Mouse (Mus musculus): ENCODE results near the gene Epb41.
A peak's percentile ranks its signal among the peaks of the same experiment; 100 is the strongest.

The Epb41 gene

DNA sequence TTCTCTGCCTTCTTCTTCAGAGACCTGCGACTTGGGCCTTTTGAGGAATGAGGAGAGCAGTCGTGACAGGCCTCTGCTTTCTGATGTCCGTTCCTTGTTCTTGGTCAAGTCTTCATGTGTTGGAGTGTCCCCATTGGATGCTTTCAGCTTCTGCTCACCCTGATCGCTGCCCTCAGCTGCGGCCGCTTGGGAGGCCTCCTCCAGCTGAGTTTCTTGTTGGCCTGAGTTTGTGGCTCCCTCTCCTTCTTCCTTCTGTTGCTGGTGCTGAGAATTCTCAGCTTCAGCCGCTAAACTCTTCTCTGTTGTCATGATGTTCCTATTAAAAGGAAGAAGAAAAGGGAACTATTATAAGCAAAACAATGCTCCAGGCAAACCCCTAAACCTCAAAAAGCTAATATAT, 68.0 kb downstream of the Epb41 start:
- DNase-seq (ENCODE audit: low spot score) = no peak

DNA sequence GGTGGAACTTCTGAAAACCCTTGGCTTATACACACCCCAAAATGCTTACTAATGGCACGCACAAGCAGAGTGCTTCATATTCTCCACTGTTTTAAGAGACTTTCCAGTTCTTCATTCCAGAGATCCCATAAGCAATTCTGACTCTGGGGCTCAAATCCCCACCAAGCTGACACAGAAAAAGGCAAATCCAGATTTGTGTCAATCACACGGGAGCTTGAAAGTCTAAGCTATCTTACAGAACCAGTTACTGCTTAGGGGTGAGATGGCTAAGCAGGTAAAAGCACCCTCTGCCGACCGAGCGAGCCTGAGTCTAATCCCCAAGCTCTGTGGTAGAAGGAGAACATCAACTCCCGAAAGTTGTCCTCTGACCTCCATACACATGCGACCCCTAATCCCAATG, 76.5 kb downstream of the Epb41 start:
- DNase-seq (ENCODE audit: low spot score) = no peak

DNA sequence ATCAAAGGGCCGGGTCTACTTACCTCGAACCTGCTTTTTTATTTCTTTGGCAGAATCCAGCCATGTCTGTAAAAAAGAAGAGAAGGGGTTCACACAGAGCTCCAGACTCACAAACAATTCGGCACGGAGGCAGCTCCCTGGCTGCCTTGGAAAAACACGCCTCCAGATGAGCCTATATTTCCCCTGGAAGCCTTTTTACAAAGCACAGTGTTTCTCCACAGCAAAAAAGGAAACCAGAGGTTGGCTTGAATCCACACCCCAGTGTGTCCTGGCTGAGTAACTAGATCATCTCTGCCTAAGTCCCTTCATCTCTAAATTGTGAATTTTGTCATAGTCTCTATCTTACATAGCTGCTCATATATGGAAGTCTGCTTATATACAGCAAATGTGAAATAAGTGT, 77.6 kb downstream of the Epb41 start:
- DNase-seq (ENCODE audit: low spot score) = no peak

DNA sequence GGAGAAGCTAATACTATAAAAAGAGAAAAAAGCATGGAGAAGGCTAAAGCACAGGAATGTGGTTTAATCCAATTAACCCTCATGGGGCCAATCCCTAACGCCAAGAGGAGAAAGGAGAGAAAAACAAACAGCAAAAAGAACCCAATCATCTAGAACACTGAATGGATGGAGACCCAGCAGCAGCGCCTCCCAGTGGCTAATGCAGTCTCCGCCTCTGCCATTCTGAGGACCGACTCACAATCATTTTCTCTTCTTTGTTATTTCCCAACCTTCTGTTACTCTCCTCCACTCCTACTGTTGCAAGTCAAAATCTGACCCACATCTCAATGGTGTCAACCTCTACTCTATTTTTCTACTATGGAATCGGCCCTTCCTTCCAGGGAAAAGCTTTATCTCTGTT, 78.1 kb downstream of the Epb41 start:
- DNase-seq (ENCODE audit: low spot score) = no peak

DNA sequence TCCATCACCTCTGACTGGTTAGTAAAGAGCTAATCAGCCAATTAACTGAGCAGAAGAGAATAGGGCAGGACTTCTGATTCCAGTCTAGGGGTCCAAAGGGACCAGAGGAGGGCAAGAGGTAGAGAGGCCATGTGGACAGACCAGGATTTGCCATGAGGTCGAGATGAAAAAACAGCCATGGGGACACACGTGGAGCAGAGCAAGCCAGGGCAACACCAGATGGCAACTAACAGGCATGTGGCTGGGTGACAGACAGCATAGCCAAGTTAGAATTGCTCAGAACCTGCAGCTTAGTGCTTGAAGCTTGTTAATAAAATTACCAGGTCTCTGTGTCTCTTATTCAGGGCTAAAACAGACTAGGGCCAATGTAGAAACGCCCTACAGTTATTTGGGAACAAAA, 81.3 kb downstream of the Epb41 start:
- DNase-seq (ENCODE audit: low spot score) = no peak

DNA sequence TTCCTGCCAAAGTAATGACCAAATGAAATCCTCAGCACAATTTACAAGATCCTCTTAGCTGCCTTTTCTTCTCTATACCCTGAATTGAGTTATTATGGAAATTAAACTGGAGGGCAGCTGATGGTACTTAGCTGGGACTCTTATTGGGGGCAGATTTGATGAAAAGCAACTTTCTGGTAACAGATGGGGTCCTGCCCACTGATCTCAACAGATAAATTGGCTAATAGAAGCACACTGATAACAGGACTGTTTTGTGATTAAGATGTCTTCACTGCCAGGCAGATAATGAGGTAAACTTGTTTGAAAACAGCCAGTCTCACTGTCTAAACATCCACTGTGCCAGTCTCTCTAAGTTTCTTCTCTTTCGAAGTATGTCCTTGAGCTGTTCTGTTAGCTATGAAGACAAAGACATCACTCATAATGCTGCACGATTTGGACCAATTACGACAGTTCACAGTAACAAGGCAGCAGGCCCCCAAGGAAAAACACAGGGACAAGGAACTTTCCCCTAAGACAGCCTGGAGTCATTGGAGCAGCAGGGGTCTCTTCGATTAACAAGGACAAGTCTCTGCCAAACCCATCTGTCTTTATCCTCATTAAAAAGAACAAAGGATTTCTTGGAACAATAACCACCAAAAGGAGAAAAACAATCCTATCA, 92.1 kb downstream of the Epb41 start:
- no peak for DNase-seq (ENCODE audit: low spot score)

DNA sequence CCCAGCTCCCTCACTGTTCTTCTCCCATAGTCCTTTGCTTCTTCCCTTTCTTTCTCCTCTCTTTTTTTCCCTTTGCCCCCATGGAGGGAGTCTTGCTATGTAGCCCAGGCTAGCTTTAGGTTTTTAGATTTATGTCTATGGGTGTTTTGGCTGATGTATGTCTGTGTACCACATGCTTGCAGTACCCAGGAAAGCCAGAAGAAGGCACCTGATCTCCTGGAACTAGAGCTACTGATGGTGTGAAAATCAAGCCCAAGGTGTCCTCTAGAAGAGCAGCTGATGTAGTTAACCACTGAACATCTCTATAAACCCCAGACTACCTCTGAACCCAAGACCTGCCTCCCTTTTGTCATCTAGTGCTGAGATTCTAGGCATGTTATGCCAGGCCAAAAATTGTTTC, 93.4 kb downstream of the Epb41 start:
- no peak for DNase-seq (ENCODE audit: low spot score)

DNA sequence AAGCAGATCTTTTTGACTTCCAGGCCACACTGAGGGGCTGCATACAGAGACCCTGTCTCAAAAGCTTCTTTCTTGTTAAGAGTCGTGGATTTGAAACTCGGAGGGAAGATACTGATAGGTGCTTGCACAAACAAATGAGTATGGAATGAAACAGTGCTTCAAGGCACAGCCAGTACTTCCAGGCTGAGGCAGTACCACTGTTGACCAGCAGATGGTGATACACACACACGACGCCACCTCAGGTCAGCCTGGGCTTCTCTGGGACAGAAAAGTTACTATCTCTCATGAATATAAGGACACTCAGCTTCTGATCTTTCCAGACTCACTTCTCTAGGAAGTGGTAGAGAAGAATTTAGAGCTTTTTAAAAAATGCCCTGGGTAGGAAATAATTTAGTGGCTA, 97.9 kb downstream of the Epb41 start:
- DNase-seq (ENCODE audit: low spot score) = peak; percentile 55

DNA sequence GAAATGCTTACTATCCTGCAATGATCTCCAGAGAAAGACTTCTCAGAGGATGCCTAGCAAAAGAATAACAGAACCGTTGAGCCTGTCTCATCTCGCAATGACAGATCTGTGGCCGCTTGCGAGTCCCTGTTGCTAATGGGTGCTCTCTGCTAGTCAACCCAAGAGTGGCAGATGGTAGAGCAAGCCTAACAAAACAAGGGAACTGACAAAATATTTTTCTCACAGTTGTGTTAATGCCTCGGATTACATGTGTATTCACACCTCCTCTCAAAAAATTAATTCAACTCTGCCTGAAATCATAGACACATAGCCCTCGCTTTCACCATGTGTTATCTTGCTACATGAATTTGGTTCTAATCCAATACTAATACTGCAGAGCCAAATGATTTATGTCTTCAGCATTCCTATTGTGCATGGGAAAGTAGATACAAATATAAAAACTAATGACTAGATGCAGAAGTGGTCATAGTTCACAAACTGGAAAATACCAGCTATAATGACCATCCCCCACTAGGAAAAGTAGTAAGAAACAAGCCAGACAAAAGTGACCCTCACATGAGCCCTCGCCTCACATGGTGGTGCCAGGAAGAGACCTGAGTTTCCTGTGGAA, 104.8 kb downstream of the Epb41 start:
- no peak for DNase-seq (ENCODE audit: low spot score)

DNA sequence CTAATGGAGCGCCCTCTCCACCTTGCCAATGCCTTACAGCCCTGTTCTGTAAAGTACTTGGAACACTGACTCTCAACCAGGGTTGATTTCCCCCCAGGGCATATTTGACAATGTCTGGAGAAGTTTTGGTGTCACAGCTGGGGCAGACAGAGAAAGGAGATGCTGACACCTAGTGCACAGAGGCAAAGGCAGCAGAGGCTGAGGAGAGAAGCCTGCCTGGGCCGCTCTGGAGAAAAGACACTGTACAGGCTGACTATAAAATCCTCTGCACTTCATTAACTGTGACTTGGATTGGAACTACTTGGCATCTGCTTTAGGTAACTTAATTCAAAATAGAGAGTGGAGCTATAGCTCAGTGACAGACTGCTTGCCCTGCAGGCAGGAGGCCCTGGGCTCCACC, 106.2 kb downstream of the Epb41 start:
- DNase-seq (ENCODE audit: low spot score) = no peak

DNA sequence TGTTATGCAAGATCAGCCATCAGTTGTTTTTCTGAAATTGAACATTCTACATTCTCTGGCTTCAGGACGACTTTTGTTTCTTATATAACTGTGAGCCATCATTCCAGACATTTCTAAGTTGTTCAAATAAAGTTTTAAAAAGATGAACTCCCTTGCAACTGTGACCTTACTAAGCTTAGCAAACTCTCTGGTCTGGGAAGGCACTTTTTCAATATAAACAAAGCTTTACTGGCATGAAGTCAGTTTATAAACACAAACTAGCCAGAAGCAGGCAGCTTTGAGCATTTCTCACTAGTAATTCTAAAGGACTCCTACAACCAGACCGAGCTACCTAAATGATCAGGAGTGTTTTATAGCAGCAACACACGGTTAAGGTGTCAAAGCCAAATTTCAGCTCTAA, 118.0 kb downstream of the Epb41 start:
- DNase-seq (ENCODE audit: low spot score) = no peak

DNA sequence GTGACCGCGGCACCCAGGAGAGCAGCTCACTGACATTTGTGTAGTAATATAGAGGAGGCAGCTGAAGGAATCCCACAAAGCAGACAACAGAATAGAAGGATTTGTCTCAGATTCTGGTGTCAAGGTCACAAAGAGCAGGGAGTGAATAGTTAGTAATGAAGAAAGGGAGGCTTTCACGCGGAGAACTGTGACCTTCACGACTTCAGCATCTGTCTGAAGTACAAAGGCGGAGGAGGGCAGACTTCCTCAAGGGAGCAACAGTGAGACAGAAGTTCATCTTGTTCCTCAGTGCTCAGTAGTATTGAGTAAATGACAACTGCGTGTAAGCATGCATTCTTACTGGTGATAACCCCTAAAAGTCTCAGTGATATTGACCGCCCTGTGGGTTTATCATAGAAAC, 124.5 kb downstream of the Epb41 start:
- DNase-seq (ENCODE audit: low spot score) = no peak

DNA sequence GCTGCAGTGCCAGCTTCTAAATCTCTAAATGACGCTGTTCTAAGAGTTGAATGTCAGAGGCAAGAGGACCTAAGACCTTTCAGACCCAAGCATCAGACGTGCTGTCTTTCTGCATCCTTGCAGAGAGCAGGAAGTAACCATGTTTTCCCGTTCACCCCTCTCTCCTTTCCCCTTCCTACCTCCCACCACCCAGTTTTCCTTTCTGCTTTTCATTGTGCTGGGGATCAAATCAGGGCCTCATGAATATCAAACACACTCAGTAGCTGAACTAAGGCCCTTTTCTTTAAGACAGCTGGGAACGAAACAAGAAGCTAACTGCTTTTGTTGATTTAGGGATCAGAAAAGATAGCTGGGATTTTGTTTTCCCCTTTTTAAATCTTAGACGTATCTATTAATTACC, 125.2 kb downstream of the Epb41 start:
- no peak for DNase-seq (ENCODE audit: low spot score)

DNA sequence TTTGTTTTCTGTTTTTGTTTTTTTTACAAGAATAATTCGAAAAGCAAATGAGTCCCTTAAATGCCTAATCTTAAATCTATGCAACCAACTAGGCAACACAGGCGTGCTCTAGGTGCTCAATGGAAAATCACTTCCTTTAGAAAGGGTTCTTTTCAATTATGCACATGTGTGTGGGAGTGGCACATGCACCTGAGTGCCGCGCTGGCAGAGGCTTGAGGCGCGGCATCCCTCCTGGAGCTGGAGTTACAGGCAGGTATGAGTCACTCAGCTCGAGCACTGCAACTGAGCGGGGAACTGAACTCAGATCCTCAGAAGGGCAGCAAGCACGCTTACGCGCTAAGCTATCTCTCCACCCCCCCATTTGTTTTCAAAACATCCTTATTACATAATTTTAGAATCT, 127.3 kb downstream of the Epb41 start:
- no peak for DNase-seq (ENCODE audit: low spot score)

DNA sequence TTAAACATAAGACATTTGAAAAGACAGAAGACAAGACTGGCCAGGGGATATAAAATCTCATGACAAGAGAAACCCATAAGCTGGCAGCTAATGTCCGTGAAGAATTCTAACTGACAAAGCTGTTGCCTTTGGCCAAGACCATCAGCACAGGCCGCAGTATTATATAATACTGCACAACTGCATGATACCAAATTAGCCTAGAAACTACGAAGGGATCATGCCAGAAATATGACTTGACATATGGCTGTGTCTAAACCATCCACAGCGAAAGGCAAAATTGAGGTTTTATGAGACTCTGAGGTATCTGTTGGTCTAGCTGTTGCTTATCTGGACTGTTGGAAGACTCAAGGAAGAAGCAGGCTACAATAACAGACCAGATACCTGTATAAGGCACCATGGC, 134.3 kb downstream of the Epb41 start:
- DNase-seq (ENCODE audit: low spot score) = no peak

DNA sequence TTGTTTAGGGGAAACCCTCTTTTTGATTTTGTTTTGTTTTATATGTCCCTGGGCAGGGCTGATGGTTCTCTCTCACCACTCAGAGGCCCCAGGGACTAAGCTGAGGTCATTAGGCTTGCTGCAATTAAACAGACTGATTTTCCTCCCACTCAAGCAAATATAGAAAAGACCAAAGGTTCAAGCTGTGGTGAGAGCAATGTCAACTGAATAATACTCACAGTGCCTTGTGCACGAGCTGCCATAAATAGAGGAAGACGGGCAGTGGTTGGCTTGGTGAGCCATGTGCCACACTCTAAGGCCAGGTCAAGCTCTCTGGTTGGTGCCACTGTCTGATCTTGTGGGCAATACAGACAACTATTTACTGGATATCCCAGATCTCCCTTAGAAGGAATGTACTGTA, 135.7 kb downstream of the Epb41 start:
- no peak for DNase-seq (ENCODE audit: low spot score)

DNA sequence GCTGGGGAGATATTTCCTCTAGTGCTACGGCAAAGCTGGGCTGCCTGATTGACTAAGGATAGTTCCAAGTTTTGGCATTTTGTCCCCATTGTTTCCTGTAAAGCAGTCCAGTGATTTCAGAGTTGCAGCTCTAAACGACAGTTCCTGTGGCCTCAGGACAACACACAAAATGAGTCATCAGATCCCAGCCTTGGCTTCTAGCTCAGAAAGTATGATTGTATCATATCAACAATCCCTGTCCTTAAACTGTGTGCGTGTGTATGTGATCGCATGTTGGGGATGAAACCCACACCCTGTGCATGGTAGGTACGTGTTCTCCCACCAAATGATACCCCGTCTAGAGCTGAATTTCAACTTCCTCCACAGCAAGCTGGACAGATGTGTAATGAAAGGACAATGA, 146.0 kb downstream of the Epb41 start:
- DNase-seq (ENCODE audit: low spot score) = no peak

DNA sequence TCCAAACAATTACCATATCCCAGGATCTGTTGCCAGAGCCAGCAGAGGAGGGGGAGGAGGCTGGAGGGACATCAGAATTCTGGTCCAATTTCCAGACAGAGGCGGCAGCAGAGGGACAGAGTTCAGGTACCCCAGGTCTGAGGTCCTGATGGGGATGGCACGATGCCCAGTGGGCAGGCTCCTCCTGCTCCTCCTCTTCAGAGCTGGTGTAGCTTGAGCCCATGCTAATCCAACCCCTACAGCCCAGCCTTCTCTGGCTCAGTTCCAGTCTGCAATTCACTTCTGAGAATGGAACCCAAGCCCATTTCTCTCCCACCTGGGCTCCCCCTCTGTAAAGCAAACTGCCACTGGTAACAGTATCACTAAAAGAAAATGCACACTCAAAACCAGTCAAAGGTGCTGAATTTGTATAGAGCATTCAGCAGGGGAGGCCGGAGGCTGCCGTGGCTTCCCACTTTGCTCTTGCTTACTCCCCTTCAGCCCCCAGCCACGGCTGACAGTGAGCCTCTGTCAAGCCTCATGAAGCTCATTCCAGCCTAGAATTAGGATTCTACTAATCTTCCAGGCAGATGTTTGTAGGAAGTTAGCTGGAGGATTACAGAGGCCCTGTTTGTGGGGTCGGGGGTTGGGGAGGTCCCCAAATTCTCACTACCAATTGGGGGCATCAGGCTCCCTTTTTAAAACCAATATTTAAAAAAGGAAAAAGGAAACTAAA, 150.9 kb downstream of the Epb41 start:
- DNase-seq (ENCODE audit: low spot score) = no peak

DNA sequence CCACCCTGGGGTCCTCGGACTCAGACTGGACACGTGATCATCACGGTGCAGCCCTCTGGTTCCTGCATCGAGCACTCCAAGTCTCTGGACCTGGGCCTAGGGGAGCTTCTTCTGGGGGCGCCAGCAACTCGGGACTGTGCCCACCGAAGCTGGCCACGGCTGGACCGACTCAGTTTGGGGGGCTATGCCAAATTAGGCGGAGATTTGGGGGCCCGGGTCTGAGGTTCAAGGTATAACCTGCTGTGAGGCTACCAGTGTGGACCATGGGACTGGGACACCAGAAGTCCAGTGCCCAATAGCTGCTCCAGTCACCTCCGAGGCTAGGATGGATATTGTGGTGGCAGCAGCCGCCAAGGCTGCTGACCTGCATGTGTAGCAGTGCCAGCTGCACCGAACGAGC, 152.7 kb downstream of the Epb41 start:
- DNase-seq (ENCODE audit: low spot score) = no peak

DNA sequence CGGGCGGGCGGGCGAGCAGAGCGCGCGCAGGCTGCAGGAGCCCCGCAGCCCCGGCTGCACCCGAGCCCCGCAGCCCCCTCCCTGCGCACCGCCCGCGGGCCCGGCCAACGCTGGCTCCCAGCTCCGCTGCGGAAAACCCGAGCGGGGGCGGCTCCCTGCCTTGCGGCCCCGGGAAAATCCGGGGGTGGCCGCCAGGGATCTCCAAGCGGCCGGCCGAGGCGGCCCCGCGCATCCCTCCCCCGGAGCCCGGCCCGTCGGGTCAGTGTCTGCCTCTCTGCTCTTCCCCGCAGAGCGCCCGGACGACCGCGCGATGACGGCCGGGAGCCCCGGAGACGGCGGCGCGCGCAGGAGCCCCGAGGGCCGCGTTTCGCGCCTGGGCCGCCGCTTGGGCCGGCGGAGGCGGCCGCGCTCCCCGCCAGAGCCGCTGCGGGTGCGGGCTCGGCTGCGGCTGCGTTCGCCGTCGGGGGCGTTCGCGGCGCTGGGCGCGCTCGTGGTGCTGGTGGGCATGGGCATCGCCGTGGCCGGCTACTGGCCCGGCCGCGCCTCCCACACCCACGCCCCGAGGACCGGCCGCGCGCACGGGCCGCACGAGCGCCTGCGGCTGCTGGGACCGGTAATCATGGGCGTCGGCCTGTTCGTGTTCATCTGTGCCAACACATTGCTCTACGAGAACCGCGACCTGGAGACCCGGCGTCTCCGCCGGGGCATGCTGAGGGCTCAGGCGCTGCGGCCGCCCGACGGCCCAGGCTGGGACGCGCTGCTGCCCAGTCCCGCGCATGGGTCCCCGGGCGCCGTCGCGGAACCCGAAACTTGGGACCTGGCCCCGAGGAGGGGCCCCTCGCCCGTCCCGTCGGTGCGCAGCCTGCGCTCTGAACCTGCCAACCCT, 153.4 kb downstream of the Epb41 start, which contains the start of gene Tmem200b:
Gene Tmem200b (plus strand): TSS at position 311 of the 886 bp plus-strand sequence.
- no peak for DNase-seq (ENCODE audit: low spot score)

DNA sequence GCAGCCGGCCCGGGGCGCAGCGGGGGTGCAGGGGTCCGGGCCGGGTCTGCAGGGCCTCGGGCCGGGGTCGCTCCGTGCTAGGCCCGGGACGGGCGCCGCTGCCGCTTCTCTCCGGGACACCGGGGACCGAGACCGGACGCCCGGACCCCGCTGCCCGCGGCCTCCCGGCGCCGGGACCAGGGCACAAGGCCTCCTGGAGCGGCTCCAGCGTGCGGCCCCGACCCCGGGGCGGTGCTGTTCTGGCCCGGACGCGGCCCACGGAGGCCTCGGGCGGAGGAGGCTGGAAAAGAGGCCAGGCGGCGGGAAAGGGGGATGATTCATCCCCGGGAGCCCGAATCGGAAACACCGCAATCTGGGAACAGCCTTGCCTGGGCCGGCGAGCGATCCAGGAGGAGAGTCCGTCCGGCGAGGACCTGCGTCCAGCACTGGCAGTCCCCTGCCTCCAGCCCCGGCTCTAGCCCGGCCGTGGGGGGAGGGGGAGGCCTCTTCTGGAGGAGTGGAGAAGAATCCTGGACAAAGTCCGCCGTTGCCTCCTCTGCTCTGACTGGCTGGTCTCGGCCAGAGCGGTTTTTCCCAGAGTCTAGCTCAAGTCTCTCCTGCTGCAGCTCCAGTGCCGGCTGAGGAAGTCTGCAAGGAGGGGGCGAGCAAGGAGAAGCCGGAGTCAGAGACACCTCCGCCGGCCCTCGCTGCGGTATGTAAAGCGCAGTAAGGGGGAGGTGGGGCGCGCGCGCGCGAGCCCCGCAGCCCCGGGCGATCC, 154.3 kb downstream of the Epb41 start:
- peak; percentile 25 for DNase-seq (ENCODE audit: low spot score)

DNA sequence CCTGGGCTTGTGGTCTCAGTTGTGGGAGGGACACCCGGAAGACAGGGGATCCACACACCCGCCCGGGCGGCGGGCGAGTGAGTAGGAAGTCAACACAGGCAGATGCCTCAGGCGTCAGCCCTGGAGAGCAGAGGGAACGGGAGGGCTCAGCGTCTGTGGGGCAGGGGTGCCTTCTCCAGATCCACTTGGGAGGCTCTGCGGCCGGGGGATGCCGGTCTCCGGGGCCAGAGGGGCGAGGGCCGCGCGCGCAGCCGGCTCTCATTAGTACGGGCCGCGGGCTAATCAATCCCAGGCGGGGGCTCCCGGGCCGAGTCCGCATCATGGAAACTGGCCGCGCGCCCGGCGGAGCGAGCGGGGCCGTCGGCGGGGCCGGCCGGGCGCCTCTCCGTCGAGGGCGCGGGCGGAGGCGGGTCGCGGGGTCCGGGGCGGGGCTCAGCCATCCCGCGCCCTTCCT, 155.0 kb downstream of the Epb41 start:
- DNase-seq (ENCODE audit: low spot score) = no peak

Measured in spleen, adult 12 weeks (tissue).